Mouse (Mus musculus) brain, embryonic 14.5 days (tissue): Measurements from ENCODE around the gene Lgmn.

ENCODE experiments used
- CTCF ChIP-seq: fragments of 200-500 bp; IDR thresholded peaks from 2 replicates; pipeline ENCODE4 v1.5.1; 2012; ENCODE audit warnings: inconsistent platforms, mild to moderate bottlenecking, moderate library complexity, borderline replicate concordance; ENCODE audit not compliant: insufficient read depth, insufficient read length; ENCODE audit errors: extremely low read depth
- POLR2A ChIP-seq: fragments of 200-500 bp; IDR thresholded peaks from 2 replicates; pipeline ENCODE4 v1.6.1; 2012; ENCODE audit warnings: mild to moderate bottlenecking, inconsistent platforms, borderline replicate concordance; ENCODE audit not compliant: poor library complexity, insufficient read depth, insufficient read length, severe bottlenecking; ENCODE audit errors: extremely low read depth

- no peak for TF ChIP-seq POLR2A
- no peak for TF ChIP-seq CTCF
Measured at GRCm38 (mm10) chr12:102460014-102460413, 20.4 kb upstream of the Lgmn start.
